Mouse (Mus musculus) erythroblast, adult 5-6 weeks (primary cell): ENCODE measurements around the gene Rtcb. TPM values are rescaled to one million over a fixed set of nuclear protein-coding genes. Genes with fewer than 3 reads are reported as not detected.

Experiments
- ATAC-seq: replicated peaks from 2 replicates; pipeline ENCODE4 v1.8.0; 2016; ENCODE audit warnings: moderate number of reproducible peaks, mild to moderate bottlenecking, moderate TSS enrichment, inconsistent platforms; ENCODE audit not compliant: poor library complexity, low FRiP score, severe bottlenecking
- total RNA-seq, 2 experiments: library from RNA; stranded (forward) in 1 of 2; stranded (reverse) in 1 of 2; fragments of 150-400 nt in 1 of 2; fragments of 200-764, 138-1000 nt in 1 of 2; gene quantifications; 2 replicates each; pipeline versions ENCODE4 v1.2.3 to v1.2.4; 2015 to 2017; ENCODE audit warnings: low replicate concordance in 2 of 2

Rtcb gene
- total RNA-seq, 2 experiments from 2014 or later: 13.3 to 18.2 TPM

DNA sequence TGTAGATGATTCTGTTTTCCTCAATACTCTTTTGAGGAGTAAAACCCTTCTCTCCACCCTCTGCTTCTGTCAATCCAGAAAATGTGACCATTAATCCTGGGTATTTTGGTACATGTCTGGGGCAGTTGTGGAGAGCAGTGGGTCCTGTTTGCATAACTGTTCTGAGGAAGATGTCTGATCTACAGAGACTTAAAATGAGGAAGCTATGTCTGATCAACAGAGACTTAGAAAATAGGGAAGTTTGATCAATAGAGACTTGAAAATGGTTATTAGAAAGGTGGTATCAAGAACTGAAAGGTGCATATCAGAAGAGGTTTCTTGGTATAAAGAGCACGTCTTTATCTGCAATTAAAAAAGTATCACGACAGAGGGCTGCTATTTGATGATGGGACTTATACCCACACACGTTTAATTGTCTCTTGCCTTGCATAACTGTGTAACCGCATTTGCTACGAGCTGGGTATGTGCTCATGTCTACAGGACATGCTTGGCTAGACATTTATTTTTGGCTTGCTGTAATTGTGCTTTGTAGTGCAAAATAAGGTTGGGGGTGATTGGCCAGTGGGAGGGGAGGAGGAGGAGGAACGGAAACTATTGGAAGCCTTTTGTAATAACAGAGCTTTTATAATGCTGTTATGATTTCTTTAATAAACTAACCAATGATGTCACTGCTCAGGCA, 5.7 kb downstream of the Rtcb start:
- ATAC-seq: no peak

DNA sequence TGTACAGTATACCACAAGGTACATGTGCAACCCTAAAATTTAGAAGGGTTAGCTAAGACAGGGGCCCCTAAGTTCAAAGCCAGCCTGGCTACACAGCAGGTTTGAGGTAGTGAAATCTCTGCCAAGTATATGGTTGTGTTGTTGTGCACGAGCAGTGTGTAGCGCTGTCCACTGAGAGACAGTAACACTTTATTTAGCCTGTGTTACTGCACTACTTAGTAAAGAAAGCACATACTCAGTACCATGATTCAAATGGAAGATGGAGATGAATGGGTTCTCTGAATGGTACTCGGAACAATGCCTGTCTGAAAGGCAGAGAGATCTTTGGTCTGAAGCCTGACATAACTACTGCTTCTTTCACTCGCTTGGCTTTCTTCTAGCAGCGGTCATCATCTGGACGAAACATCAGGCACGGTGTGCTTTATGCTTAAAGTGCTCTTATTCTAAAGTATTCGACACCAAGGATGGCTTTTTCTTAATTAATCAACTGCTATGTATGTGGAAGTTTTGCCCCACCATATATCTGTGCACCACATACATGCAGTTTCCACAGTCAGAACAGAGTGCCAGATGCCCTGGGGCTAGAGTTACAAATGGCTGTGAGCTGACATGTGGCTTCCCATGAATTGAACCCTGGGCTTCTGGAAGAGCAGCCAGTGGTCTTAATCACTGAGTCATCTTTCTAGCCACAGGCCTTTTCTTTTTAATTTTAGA, 9.0 kb downstream of the Rtcb start:
- ATAC-seq: no peak

DNA sequence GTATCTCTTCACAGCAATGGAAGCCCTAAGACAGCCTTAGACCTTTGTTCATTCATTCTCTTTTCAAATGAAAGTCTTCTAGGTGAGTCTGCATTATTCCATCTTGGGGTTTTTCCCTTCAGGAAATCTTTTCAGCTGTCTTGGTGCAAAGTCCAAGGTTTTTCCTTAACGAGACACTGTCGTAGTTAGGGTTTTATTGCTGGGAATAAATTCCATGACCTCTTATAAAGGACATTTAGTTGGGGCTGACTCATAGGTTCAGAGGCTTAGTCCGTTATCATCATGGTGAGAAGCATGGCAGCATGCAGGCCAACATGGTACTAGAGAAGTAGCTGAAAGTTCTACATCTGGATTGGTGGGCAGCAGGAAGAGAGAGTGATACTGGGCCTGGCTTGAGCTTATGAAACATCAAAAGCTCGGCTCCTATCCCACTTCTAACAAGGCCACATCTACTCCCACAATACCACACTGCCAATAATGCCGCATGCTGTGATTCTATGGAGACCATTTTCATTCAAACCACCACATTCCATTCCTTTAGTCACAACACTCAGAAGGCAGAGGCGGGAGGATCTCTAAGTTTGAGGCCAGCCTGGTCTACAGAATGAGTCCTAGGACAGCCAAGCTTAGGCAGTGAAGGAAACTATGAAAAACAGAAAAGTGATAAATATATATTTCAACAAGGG, 21.2 kb downstream of the Rtcb start:
- no peak for ATAC-seq

DNA sequence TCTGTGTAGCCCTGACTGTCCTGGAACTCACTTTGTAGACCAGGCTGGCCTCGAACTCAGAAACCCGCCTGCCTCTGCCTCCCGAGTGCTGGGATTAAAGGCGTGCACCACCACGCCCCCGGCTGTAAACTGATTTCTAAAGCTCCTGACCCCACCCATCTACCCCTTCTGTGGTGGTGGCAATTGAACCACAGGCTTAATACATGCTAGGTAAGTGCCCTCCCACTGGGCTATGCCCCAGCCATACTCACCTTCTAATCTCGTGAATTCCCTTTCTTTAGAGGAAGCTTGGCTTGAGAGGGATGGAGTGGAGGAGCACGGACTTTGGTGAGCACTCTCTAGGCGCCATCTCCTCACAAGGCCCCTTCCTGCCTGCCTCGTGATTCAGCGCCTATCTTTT, 27.7 kb downstream of the Rtcb start:
- no peak for ATAC-seq

DNA sequence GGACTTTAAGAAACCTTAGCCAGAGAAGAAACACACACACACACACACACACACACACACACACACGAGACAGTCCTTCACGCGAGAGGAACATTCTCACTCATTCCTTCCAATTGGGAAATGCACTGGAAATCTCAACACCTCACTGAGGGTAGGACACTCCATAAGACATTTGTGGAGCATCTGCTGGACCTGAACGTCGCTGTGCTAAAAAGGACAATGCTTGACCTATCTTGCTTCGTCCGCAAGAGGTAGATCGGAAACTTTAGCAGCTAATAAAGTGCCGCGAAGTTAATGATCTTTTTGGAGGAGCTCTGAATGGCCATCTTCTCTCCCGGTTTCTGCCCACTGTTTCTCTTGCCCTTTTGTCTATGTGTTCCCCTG, 28.4 kb downstream of the Rtcb start:
- no peak for ATAC-seq

DNA sequence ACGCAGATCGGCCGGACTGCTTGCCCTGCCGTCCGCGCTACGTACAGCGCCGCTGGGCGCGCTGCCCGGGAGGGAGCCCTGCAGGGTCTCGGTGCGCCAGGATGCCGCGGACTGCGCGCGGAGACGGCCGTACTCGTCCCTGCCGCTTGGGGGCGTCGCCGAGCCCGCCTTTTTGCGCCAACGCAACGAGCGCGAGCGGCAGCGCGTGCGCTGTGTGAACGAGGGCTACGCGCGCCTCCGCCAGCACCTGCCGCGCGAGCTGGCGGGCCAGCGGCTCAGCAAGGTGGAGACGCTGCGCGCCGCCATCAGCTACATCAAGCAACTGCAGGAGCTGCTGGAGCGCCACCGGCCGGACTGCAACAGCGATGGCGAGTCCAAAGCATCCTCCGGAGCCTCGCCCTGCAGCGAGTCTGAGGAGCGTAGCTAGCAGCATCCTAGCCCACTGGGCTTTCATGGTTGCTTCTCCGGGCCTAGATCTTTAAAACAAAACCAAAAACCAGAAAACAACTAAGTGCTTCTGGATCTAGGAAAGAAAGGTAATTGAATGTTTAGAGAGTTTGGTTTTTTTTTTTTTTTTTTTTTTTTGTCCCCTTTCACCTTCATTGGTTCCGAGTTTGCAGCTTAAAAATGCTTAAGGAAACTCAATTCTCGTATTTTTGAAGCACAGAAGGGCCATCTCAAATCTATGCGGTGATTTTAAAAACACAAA, 29.0 kb downstream of the Rtcb start:
- no peak for ATAC-seq

DNA sequence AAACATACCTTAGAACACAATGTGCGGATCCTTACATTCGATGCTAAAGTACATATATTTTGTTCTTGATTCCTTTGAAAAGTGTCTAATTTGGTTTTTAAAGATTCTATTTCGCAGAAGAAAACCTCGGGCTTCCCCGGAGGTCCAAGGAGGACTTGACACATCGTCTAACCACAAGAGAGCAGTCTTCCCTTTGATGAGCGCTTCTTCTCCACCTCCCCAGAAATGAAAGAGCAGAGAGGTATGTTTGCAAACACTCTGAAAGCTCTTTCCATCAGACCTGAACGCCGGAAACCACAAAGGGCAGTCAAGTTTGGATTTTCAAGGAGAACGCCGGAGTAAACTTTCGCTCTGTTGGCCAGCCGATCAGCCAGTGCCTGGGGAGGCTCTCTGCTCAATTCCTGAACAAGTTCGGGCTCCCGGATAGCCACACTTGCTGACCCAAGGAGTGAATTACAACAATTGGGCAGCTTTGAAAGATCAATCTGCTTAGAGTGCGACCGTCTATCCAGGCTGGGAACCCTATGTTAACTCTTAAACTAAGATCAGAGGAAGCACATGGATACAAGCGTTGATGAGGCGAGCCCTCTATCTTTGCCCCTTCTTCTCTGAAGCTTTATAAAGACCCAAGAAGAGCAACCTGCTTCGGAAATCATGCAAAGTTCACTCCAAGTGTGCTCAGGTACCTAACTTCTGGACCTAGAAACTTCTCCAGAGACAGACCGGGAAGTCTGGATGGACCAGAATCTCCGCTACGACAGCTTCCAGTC, 29.8 kb downstream of the Rtcb start, which contains the start of gene Ascl4:
Gene Ascl4 (plus strand): TSS at position 6 of the 770 bp plus-strand sequence.
- no peak for ATAC-seq

DNA sequence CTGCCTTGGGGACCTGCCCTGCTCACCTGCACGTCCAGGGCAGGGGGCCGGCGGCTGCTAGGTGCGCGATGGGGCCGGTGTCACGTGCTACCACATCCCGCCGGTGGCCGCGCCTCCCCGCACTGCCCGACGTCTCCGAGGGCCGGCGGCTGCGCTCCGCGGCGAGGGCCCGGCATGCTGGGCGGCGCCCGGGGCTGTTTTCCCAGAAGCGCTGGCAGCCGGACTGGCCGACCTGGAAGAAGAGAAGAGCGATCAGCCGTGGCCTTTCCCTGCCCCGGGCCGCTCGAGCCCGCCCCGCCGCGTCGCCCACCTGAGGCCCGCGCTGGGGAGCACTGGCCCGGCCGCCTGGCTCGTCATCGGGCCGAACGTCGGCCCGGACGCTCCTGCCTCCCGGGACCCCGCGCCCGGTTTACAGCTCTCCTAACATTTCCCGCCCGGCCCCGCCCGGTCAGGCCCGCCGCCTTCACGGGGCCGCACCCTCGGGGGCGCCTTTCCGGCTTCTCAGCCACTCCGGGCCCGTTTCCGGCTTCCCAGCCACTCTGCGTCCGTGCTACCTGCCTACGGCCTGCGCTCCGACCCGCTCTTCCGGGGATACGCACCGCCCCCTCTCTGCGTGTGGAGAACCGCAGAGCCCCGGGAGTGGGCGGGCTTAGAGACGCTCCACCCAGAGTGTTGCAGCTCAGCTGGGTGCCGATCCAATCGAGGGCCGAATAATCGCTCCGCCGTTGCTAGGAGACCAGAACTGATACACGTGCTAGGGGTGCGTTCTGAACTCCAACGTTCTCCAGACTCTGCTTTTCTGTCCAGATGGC, 40.9 kb downstream of the Rtcb start, which contains the start of gene Prdm4:
Gene Prdm4 (minus strand): TSS at position 645 of the 812 bp plus-strand sequence.
- ATAC-seq: peak; percentile 99

Other genes with a start within 250 kb of the Rtcb start
- 24.8 and 25.7 TPM in 2 replicates for gene Pwp1, start 128.3 kb downstream of the Rtcb start, total RNA-seq (2015; ENCODE audit: low replicate concordance)
- gene Pwp1, start 128.3 kb downstream of the Rtcb start, total RNA-seq (2017; ENCODE audit: low replicate concordance): 11.4 and 15.8 TPM in 2 replicates
- 5.4 and 6.3 TPM in 2 replicates for gene Prdm4, start 40.7 kb downstream of the Rtcb start, total RNA-seq (2015; ENCODE audit: low replicate concordance)
- gene Prdm4, start 40.7 kb downstream of the Rtcb start, total RNA-seq (2017; ENCODE audit: low replicate concordance): 3.6 and 9.9 TPM in 2 replicates
- not detected in 2 replicates for gene Ascl4, start 30.1 kb downstream of the Rtcb start, total RNA-seq (2015; ENCODE audit: low replicate concordance)
- not detected in 2 replicates for gene Ascl4, start 30.1 kb downstream of the Rtcb start, total RNA-seq (2017; ENCODE audit: low replicate concordance)
- not detected in 2 replicates for gene Bpifc, start 54.1 kb upstream of the Rtcb start, total RNA-seq (2015; ENCODE audit: low replicate concordance)
- not detected in 2 replicates for gene Bpifc, start 54.1 kb upstream of the Rtcb start, total RNA-seq (2017; ENCODE audit: low replicate concordance)
- 84.9 and 110 TPM in 2 replicates for gene Fbxo7, start 64.1 kb upstream of the Rtcb start, total RNA-seq (2015; ENCODE audit: low replicate concordance)
- 123 and 155 TPM in 2 replicates for gene Fbxo7, start 64.1 kb upstream of the Rtcb start, total RNA-seq (2017; ENCODE audit: low replicate concordance)